Mouse (Mus musculus) adipocyte (in vitro differentiated cells): ENCODE measurements around the gene Coro2b.

Source experiments
- DNase-seq: peaks from one replicate; pipeline ENCODE4 v3.0.0-alpha.2; 2016; ENCODE audit warnings: low spot score

Coro2b gene

GRCm38 (mm10) chr9:62513492-62514133 is 23.2 kb downstream of the Coro2b start:
- DNase-seq, result peak; percentile 47

- peak; percentile 44 for DNase-seq
Observed at GRCm38 (mm10) chr9:62510530-62510936, 26.3 kb downstream of the Coro2b start.

- DNase-seq, result no peak
Observed at GRCm38 (mm10) chr9:62509617-62510016, 27.2 kb downstream of the Coro2b start.

GRCm38 (mm10) chr9:62508740-62509524 is 27.9 kb downstream of the Coro2b start:
- no peak for DNase-seq

- no peak for DNase-seq
Observed at GRCm38 (mm10) chr9:62506467-62507067, 30.3 kb downstream of the Coro2b start.

GRCm38 (mm10) chr9:62504129-62504528 is 32.7 kb downstream of the Coro2b start:
- DNase-seq, result peak; percentile 49

- DNase-seq, result no peak
Observed at GRCm38 (mm10) chr9:62502361-62502760, 34.5 kb downstream of the Coro2b start.

- DNase-seq, result no peak
Observed at GRCm38 (mm10) chr9:62501566-62501965, 35.3 kb downstream of the Coro2b start.

- no peak for DNase-seq
Observed at GRCm38 (mm10) chr9:62500007-62500406, 36.8 kb downstream of the Coro2b start.

GRCm38 (mm10) chr9:62498945-62499344 is 37.9 kb downstream of the Coro2b start:
- DNase-seq, result peak; percentile 15

GRCm38 (mm10) chr9:62497135-62498092 is 39.4 kb downstream of the Coro2b start:
- DNase-seq, result no peak

- DNase-seq, result no peak
Observed at GRCm38 (mm10) chr9:62492306-62492990, 44.4 kb downstream of the Coro2b start.

GRCm38 (mm10) chr9:62491611-62492010 is 45.2 kb downstream of the Coro2b start:
- DNase-seq, result no peak

GRCm38 (mm10) chr9:62491104-62491503 is 45.7 kb downstream of the Coro2b start:
- DNase-seq, result no peak

- peak; percentile 33 for DNase-seq
Observed at GRCm38 (mm10) chr9:62484107-62484506, 52.7 kb downstream of the Coro2b start.

- DNase-seq, result no peak
Observed at GRCm38 (mm10) chr9:62482788-62483187, 54.1 kb downstream of the Coro2b start.

GRCm38 (mm10) chr9:62480898-62481642 is 55.8 kb downstream of the Coro2b start:
- DNase-seq, result no peak

GRCm38 (mm10) chr9:62480149-62480548 is 56.7 kb downstream of the Coro2b start:
- DNase-seq, result no peak

- DNase-seq, result no peak
Observed at GRCm38 (mm10) chr9:62476782-62477487, 59.9 kb downstream of the Coro2b start.

- DNase-seq, result no peak
Observed at GRCm38 (mm10) chr9:62474206-62474605, 62.6 kb downstream of the Coro2b start.
